Mouse (Mus musculus) embryonic stem cell, embryonic (primary cell): ENCODE results near the gene Peli2.

Experiments used
- CTCF ChIA-PET, 4 experiments: fragments of 300-600 bp in 2 of 4; fragments of 350-600 bp in 2 of 4; sonication (Branson Sonifier 250); formaldehyde crosslinking; loops; one replicate each; lab custom pipeline; 2022; ENCODE audit warnings: inconsistent platforms in 2 of 4; lab: Charles Lee
- POLR2A ChIA-PET, 4 experiments: fragments of 300-600 bp in 2 of 4; fragments of 350-600 bp in 2 of 4; sonication (Branson Sonifier 250); formaldehyde crosslinking; loops; one replicate each; lab custom pipeline; 2022; ENCODE audit warnings: antibody characterized with exemption in 4 of 4, inconsistent platforms in 1 of 4; lab: Charles Lee

Gene Peli2

DNA sequence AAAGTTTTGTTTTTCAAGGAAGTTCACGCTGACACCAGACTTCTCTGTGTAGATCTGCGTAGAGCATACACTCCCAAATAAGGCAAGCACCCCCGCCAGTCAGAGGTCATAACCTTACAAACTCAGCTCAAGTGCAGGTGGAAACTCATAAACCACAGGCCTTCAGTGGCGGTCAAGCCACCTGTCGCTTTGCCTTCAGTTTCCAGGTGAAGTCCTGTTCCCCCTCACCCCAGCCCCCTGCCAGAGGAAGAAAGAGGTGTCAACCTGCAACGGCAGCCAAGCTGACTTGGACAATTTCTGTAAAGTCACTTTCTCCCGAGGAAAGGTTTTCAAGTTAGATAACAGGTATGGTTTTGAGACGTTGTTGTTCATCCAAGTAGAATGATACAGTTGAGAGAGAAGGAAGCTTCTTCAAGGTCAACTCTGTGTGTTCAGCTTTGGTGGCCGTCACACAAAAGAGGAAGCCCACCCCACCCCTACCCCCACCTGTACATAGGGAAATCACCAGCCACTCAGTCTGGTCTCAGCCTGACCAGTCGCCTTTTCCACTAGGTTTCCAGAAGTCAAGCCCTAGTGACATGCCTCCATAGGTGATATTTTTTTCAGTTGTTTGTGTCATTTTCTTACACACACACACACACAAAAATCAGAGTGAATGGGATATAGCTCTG lies 138.2 kb downstream of the Peli2 start:
- ChIA-PET POLR2A (interaction anchor here in 1 of 4 experiments (1.1 kb wide), 1 partner anchor 9 kb away, joined by 4 read pairs; no protein-coding TSS in a partner anchor), CTCF (no interaction called here)

DNA sequence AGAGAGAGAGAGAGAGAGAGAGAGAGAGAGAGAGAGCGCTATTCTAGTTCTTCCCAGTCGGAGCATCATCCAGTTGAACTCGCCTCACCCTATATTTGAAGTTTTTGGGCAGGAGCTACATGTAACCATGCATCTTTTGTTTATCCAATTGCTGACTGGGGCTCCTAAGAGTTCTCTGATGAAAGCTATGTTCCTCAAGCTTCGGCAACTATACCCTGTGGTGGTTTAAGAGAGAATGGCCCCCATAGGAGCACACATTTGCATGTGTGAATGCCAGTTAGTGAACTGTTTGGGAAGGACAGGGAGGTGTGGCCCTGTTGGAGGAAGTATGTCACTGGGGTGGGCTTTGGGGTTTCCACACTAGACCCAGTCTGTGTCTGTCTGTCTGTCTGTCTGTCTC lies 142.5 kb downstream of the Peli2 start:
- POLR2A ChIA-PET: no interaction called here
- CTCF ChIA-PET: interaction anchor here in 1 of 4 experiments (0.6 kb wide), 1 partner anchor 9 kb away, joined by 3 read pairs; no protein-coding TSS in a partner anchor

DNA sequence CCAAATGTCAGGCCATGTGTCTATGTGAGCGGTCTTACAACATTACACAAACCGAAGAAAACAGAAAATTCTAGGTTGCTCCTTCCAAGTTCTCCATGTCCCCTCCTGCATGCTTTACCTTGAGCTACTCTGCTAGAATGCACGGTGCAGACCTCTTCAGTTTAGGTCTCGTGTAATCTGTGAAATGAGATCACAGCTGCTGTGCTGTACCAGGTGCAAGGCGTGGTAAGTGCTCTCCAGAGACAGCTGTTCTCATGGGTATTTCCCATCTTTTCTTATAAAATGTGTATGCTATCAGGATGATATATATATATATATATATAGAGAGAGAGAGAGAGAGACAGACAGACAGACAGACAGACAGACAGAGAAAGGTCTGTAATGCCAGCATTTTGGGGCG lies 146.1 kb downstream of the Peli2 start:
- ChIA-PET CTCF (no interaction called here), POLR2A (no interaction called here)

DNA sequence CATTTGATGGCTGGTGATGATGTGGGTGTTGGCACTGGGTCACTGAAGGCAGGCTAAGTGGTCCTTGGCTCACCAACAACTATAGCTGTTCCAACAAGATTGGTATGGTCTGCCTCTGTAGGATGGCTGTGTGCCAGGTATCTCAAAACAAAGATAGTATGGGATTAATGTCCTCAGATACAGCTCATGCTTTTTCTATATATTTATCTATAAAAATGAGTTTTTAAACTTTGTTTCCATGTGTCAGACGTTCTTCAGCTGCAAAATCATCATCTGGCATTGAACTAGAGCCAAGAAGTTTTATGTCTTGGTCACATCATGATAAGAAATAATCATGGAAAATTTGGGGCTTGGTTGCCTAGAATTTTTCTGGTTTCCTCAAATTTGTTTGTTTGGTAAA lies 157.7 kb downstream of the Peli2 start:
- ChIA-PET POLR2A (no interaction called here), CTCF (no interaction called here)

DNA sequence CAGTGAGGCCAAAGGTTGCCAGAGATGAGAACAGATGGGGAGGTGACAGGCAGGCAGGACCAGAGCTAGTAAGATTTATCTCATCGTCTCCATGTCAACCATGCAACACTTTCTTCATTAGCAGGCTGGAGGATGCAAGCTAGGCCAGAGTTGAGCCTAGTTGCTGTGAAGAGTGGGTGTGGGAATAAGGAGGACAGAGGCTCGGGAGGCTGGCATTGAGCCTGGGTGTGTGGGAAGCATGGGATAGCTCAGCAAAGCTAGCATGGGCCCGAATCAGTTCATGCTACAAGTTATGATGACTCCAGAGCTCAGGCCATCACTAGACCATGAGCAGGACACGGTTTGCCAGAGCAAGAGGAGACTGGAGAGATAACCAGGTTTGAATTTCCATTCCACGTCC lies 166.3 kb downstream of the Peli2 start:
- ChIA-PET CTCF (no interaction called here), POLR2A (no interaction called here)

DNA sequence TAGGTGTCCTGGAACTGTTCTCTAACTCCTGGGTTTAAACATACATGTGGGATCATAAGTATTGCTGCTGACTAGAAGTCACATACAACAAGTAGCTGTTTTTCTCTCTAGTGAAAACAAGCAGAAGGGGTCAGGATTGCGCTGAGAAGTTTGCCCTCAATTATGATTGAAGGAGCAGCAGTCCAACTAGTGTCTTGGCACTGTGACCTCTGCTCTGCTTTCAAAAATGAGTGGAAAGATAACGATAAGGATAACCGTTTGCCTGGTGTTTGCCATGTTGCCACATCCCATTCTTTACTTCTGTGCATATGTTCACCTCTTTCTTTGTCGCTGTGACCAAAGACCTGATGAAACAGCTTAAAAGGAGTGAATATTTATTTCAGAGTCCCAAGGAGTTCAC lies 167.0 kb downstream of the Peli2 start:
- POLR2A ChIA-PET: no interaction called here
- CTCF ChIA-PET: interaction anchor here in 1 of 4 experiments (0.6 kb wide), 1 partner anchor 55 kb away, joined by 3 read pairs; no protein-coding TSS in a partner anchor

DNA sequence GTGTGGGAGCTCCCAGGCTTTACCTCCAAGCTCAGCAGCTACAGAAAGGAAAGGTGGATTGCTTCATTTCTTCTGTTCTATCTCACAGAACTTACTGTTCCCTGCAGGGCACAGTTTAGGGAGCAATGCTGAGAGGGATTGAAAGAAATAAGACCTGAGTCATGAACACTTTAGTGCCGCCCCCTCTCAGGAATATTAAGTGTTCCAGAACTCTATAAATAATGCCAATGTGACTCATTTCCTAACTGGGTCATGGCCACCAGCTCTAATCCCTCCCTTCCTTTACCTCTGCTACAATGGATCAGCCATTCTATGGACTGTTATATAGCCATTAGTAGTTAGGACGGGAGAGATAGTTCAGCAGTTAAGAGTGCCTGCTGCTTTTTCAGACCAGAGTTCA lies 168.0 kb downstream of the Peli2 start:
- ChIA-PET CTCF (no interaction called here), POLR2A (no interaction called here)

DNA sequence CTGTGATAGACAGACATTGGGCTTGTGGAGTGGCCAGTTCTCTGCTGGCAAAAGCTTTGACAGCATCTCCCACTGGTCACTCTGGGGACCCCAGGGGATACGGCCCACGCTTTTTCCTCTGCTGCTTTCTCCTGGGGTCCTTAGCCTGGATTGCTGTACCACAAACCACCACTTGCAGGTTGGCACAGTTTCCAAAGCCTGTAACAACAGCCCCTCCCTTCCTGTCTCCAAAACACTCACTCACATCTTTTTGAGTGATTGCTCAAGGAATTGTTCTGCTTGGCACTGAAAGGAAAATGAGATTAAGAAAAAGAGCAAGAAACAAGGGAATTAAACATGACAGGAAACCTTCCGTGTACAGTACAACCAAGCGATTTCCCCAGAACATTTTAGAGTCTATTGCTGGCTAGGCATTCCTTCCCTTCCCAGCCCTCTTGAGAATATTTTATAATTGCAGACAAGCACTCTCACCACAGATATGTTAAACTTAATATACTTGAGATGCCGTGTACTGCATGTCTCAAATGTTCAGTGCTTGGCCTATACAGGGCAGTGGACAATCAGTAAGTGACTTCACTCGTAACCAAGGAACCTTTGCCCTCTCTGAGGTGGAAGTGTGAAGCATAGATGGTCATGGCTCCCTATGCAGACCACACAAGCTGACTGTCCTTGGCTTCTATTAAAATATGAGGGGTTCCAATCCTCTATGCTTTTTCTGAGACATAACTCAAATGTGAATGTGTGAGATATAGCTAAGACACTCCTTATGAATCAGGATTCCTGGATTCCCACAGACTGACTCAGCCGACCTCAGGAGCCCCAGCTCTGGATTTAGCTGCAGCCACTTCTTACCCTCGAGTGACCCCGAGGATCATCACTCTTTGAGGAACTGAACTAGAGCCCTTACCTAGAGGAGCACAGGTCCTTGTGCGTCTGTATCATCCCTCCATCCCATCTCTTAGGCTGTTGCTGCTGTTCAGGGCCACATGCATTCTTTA lies 169.3 kb downstream of the Peli2 start:
- ChIA-PET CTCF (no interaction called here), POLR2A (no interaction called here)

DNA sequence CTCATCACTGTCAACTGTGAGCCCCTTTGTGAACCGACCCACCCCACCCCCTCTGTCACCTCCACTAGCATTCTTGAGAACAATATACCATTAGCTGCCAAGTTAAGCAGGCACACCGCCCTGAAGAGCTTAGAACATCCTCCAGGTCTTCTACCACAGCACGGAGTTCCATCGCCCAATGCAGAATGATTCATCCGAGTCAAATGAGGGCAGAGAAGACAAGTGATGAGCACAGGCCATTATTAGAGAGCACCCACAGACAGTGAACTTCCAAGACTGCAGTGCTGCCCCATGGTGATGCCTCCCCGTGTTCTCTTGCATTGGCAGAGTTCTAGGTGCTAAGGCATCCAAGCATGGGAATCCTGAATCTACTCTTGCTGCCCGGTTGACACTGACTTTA lies 172.9 kb downstream of the Peli2 start:
- CTCF ChIA-PET: no interaction called here
- POLR2A ChIA-PET: no interaction called here

DNA sequence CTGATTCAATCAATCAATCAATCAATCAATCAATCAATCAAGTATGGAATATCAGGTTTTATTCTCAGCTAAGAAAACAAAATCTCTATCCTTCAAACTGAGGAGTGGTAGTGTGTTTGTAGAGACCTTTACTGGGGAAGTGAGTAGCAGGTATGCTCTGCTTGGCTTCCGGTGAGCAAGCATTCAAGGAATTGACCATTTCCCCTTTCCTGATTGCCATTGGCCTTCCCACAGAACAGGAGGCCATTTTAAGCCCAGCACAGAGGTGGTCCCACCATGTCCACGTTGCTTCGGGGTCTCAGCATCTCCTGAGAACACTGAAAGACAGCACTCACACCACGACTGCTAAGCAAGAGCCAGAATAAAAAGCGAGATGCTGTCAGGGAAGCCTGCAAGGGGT lies 174.8 kb downstream of the Peli2 start:
- ChIA-PET POLR2A (no interaction called here), CTCF (no interaction called here)

DNA sequence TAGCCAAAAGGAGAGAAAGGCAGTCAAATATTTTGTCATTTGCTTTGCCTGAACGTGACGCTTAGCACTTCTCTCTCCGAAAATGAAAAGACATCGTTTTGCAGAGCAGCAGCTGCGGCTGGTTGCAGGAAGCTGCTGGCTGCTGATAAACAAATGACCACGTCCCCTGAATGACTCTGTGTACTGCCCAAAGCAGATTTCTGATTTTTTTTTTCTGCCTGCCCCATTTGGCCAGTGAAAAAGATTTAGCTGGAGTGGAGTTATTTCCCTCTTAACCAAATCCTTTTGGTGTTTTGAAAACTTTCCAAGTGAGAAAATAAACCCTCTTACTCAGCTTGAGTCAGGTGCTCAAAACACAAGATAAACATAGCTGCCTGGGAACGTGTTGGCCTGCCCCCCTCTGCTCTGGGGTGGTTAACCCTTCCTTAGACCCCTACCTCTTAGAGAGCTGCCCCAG lies 175.2 kb downstream of the Peli2 start:
- CTCF ChIA-PET: no interaction called here

DNA sequence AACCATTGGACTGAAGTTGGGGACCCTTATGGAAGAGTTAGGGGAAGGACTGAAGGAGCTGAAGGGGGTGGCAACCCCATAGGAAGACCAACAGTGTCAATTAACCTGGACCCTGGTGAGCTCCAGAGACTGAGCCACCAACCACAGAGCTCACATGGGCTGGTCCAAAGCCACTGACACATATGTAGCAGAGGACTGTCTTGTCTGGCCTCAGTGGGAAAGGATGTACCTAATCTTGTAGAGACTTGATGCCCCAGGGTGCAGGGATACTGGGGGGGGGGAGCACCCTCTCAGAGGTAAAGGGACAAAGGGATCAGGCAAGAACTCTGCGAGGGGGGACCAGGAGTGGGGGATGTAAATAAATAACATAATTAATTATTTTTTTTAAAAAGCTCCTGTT lies 176.2 kb downstream of the Peli2 start:
- ChIA-PET POLR2A (no interaction called here), CTCF (no interaction called here)

More for the DNA sequence above, 175.2 kb downstream of the Peli2 start:
- POLR2A ChIA-PET: interaction anchor here in 1 of 4 experiments (0.6 to 0.7 kb wide), 3 partner anchors 42 to 905 kb away, joined by 4 to 5 read pairs (median 4); no protein-coding TSS in a partner anchor

DNA sequence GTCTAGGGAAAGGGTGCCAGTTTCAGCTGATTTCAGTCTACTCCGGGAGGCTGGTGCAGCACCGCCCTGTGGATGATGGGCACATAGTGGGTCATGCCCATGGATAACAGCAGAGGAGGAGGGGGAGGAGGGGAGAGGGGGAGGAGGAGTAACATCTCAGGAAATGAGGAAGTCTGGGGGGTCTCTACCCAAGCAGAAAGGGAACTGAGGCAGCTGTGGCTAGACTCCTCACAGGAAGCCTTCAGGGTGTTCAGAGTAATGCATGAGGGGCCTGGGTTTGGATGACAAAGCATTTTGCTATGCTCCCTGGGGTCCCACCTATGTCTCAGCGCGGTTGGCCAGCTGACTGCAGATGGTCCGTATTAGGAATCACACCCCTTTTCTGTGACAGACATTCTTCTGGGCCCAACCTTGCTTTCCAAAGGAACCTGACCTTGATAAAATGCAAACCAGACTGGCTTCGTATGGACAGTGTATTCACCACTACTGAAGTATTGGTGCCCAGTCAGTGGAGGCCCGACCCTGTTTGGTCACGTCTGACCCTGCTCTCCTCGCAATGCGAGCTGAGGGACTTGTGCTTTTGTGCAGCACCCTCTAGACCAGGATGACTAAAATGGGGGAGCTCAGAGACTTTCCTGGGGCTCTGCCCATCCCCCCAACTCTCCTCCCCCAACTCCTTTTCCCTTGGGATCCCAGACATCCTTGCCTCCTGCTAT lies 182.0 kb downstream of the Peli2 start:
- ChIA-PET POLR2A (interaction anchor here in 2 of 4 experiments (0.6 to 1.6 kb wide), 5 partner anchors 11 to 496 kb away, joined by 3 to 5 read pairs (median 4); no protein-coding TSS in a partner anchor), CTCF (no interaction called here)

DNA sequence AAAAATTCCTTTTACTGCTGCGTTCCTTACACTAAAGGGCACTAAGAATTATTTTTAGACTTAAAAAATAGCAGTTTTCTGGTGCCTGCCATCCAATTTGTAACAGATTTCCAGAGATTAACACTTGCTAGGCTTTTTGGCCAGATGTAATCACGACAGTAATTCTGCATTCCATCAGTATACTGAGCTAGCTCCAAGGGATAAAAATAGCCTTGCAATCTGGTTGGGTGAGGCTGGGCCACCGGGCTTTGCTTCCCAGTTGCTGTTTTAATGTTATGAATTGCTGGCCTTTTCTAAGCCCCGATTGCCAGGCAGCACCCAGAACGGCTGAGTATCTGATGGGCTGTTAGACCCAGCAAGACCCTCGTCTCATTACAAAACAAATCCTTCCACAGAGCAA lies 182.6 kb downstream of the Peli2 start:
- POLR2A ChIA-PET: interaction anchor here in 2 of 4 experiments (0.7 to 1.6 kb wide), 4 partner anchors 11 to 96 kb away, joined by 3 to 5 read pairs (median 4); no protein-coding TSS in a partner anchor
- CTCF ChIA-PET: no interaction called here

DNA sequence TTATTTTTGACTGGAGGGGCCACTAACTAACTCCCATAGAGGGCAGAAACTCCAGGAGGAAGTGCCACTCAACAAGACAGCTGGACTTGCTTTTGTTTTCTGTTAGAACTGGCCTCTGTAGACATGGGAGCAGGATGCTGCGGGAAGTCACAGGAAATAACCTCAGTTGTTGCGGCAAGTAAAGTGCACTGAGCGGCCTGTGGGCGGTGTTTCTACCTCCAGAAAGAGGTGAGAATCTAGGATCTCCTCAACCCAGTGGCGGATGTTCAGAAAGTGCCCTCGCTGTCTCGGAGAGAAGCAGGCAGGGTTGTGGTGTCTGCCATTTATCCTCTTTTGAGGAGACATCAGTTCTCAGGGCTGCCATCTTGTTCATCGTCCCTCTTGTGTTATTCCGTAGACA lies 183.2 kb downstream of the Peli2 start:
- CTCF ChIA-PET: no interaction called here
- POLR2A ChIA-PET: interaction anchor here in 1 of 4 experiments (0.6 to 1.6 kb wide), 2 partner anchors 12 to 1949 kb away, joined by 3 to 4 read pairs; no protein-coding TSS in a partner anchor

DNA sequence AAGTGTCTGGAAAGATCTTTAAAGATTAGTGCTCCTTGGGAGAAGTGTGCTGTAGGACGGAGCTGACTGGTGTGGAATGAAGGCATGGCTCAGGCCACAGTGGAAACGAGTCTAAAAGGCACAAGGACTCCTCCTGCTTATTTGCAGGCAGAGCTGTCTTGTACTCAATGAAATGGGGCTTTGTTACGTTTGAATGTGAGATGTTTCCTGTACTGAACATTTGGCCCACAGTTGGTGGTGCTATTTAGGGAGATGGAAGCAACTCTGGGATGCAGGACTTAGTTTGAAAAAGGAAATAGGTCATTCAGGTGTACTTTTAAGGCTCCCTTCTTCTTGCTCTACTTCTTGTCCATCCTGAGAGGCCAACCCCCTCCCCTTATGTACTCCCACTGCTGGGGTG lies 192.6 kb downstream of the Peli2 start:
- POLR2A ChIA-PET: no interaction called here
- CTCF ChIA-PET: no interaction called here

DNA sequence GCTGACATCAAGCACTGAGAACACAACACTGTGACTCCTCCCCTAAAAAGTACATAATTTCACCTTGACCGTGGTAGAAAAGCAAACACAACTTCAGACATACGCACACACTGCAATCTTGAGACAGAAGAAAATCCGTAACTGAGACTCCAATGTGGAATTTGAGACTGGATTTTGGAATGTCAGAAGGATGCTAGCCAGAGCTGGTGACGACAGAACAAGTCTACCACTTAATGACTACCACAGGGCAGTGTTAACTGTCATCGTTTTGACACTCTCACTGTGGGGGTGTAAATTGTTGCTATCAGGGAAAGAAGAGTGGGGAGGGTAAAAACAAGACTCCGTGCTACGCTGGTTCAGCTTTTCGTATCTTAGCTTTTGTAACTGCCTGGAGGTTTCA lies 195.8 kb downstream of the Peli2 start:
- ChIA-PET POLR2A (no interaction called here), CTCF (interaction anchor here in 1 of 4 experiments (0.5 to 0.6 kb wide), 2 partner anchors 264 to 763 kb away, joined by 3 to 5 read pairs; no protein-coding TSS in a partner anchor)

DNA sequence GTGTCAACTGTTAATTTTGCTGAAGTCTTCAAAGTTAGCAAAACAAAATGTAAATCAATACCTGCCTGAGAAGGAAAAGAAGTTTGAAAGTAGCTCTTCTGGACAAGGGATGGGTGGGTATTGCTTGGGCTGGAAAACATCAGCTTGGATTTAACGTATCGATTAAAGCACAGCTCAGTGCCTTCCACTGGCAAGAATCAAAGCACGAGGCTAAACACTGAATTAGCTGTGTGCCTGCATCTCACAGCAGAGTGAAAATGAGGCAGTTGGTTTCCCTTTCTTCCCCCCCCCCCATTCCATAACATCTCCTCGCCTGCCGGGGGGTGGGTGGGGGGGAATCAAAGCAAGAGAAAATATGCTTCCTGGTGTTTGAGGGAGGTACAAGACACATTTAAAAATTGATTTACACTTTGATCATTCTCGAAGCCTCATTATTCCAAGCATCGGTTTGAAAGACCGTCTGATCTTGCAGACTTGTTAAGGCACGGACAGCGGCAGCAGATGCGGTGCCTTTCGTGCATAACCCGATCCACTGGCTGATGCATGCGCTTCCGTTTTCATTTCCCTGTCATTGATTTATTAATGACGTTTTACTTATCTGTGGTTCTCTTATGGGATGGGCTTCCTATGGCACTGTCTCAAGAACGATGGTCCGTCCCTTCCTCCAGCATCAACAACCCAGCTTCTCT lies 203.3 kb downstream of the Peli2 start:
- CTCF ChIA-PET: interaction anchor here in 1 of 4 experiments (0.6 kb wide), 1 partner anchor 344 kb away, joined by 4 read pairs; no protein-coding TSS in a partner anchor
- POLR2A ChIA-PET: interaction anchor here in 1 of 4 experiments (0.6 kb wide), 2 partner anchors 12 to 168 kb away, joined by 3 to 4 read pairs; no protein-coding TSS in a partner anchor
